Mouse (Mus musculus) E14TG2a.4 (cell line): ENCODE data around the gene Prtn3.

Source experiments
- CTCF ChIP-seq: conservative IDR thresholded peaks from 2 replicates; pipeline ENCODE4 v1.5.1; 2014; ENCODE audit warnings: low read length
- POU5F1 ChIP-seq: IDR thresholded peaks from 2 replicates; pipeline ENCODE4 v1.6.1; 2014; ENCODE audit warnings: low read length, borderline replicate concordance

GRCm38 (mm10) chr10:79884446-79884845, 10.2 kb downstream of the Prtn3 start:
- TF ChIP-seq CTCF (no peak), POU5F1 (no peak)
